Mouse (Mus musculus) embryo, embryonic 11.5 days (tissue): Measurements from ENCODE around the gene Fcamr.

Source experiments
- DNase-seq: peaks from one replicate; pipeline ENCODE4 v3.0.0-alpha.2; 2012; ENCODE audit warnings: low read depth, low spot score

Gene Fcamr

GRCm38 (mm10) chr1:130800602-130801001 is at the start of gene Fcamr:
TSS of gene Fcamr (plus strand) at chr1:130800902.
- DNase-seq = no peak

GRCm38 (mm10) chr1:130759689-130760088 is 41.0 kb upstream of the Fcamr start:
- DNase-seq = no peak

- DNase-seq = no peak
Measured at GRCm38 (mm10) chr1:130761597-130761996, 39.1 kb upstream of the Fcamr start.

- DNase-seq = no peak
Measured at GRCm38 (mm10) chr1:130762045-130762760, 38.5 kb upstream of the Fcamr start.

GRCm38 (mm10) chr1:130764027-130764461 is 36.7 kb upstream of the Fcamr start:
- no peak for DNase-seq

GRCm38 (mm10) chr1:130767066-130767465 is 33.6 kb upstream of the Fcamr start:
- DNase-seq = no peak

GRCm38 (mm10) chr1:130769925-130770324 is 30.8 kb upstream of the Fcamr start:
- no peak for DNase-seq

GRCm38 (mm10) chr1:130770487-130770886 is 30.2 kb upstream of the Fcamr start:
- no peak for DNase-seq

- no peak for DNase-seq
Measured at GRCm38 (mm10) chr1:130770981-130771494, 29.7 kb upstream of the Fcamr start.

- DNase-seq = no peak
Measured at GRCm38 (mm10) chr1:130775234-130775633, 25.5 kb upstream of the Fcamr start.

GRCm38 (mm10) chr1:130775691-130776331 is 24.9 kb upstream of the Fcamr start:
- DNase-seq = no peak

- DNase-seq = no peak
Measured at GRCm38 (mm10) chr1:130776645-130777044, 24.1 kb upstream of the Fcamr start.

GRCm38 (mm10) chr1:130779867-130780266 is 20.8 kb upstream of the Fcamr start:
- DNase-seq = no peak

- DNase-seq = no peak
Measured at GRCm38 (mm10) chr1:130784054-130784453, 16.6 kb upstream of the Fcamr start.

- no peak for DNase-seq
Measured at GRCm38 (mm10) chr1:130787001-130787400, 13.7 kb upstream of the Fcamr start.

- no peak for DNase-seq
Measured at GRCm38 (mm10) chr1:130789512-130790451, 10.9 kb upstream of the Fcamr start.

- no peak for DNase-seq
Measured at GRCm38 (mm10) chr1:130795331-130795730, 5.4 kb upstream of the Fcamr start.

- DNase-seq = no peak
Measured at GRCm38 (mm10) chr1:130796967-130797684, 3.6 kb upstream of the Fcamr start.

- no peak for DNase-seq
Measured at GRCm38 (mm10) chr1:130798037-130798436, 2.7 kb upstream of the Fcamr start.

- no peak for DNase-seq
Measured at GRCm38 (mm10) chr1:130798551-130798950, 2.2 kb upstream of the Fcamr start.

- no peak for DNase-seq
Measured at GRCm38 (mm10) chr1:130799399-130799798, 1.3 kb upstream of the Fcamr start.
